22 mouse cellular contexts compared by ENCODE assay signal in the genomic region with DNA sequence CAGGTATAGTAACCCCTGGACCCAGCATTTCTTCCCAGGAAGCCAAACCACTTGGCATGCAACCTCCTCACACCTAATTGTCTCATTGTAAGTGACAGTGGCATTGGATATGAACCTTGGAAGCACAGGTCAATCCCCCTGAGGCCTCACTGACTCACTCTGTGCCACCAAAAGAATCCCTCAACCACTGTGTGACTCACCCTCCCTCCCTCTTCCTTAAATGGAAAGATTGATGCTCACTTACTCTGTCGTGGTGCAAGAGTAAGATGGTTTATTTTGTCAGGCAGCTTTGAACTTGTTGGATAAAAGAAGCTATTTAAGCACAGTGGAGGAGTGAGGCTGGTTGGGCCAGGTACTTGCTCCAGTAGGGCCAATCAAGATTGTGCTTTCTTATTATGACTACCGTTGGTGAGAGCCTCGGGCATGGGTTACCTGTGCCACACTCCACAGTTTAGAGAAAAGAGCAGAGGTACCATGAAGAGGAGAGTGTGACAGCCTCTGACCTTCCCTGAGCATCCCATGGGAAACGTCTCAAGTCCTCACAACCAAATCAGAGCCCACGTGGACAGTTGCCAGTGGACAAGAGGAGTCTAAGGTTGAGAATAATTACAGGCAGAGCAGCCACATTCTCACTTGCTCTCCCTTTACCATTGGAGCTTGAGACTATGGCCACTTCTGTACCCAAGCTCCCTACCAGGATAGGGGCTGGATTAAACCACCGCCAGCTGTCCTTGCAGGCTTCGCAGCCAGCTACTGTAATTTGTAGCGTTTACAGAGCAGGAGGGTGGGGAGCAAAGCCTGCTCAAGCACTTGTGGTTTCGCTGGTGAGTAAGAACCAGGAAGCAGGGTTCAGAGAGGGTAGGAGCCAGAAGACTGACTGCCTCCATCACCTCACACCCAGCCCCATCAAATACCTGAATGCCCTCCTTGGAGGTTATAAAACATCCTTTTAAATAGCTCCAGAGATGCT. TPM values are rescaled to one million over a fixed set of nuclear protein-coding genes. Genes with fewer than 3 reads are reported as not detected.
DNase-seq lines count a peak whose midpoint lies in the region; ATAC-seq and TF ChIP-seq lines count a peak whose summit lies in the region.
"Had no signal": no experiment of that assay in that cellular context is flagged by ENCODE, and none has a peak within 500 bp of the region (broad histone marks: within the 10 kb centered on the region; RNA-seq: fewer than 3 reads in every experiment).

No protein-coding gene starts in this region.

- no peak overlapping the region for H3K4me2 ChIP-seq in intestine, embryonic 14.5 days (ENCODE audit: low read length)
- H3K4me2 ChIP-seq in intestine, postnatal 0 days (replicated peaks; ENCODE audit: low read depth), result no peak overlapping the region
- H3K4me2 ChIP-seq in stomach, embryonic 14.5 days (replicated peaks; ENCODE audit: low read depth, low read length), result no peak overlapping the region
- H3K4me2 ChIP-seq in heart, embryonic 12.5 days, result no peak overlapping the region
- H3K4me2 ChIP-seq: embryonic facial prominence, embryonic 12.5 days; forebrain, embryonic 12.5 days; heart, embryonic 15.5 days; liver, embryonic 11.5 days; midbrain, embryonic 15.5 days had no signal

- no peaks in the 10 kb centered on the region for H3K79me3 ChIP-seq in C2C12 (ENCODE audit: low read depth)

- 61% methylated on average over 9 of the region's 9 CpGs for WGBS in intestine, embryonic 14.5 days
- whole genome bisulfite sequencing in intestine, postnatal 0 days, result 59% methylated on average over 9 of the region's 9 CpGs
- WGBS in stomach, embryonic 14.5 days, result 57% methylated on average over 9 of the region's 9 CpGs
- 63% methylated on average over 9 of the region's 9 CpGs for WGBS in heart, embryonic 12.5 days

- no peak for ATAC-seq in intestine, embryonic 14.5 days (replicated peaks; ENCODE audit: low FRiP score, low TSS enrichment, low read depth)
- no peak for ATAC-seq in intestine, postnatal 0 days
- peak; percentile 23; the same call in 1 of the 2 replicates for ATAC-seq in stomach, embryonic 14.5 days (ENCODE audit: insufficient number of reproducible peaks, insufficient read depth, low FRiP score, low read depth)
- ATAC-seq in heart, embryonic 12.5 days (ENCODE audit: insufficient number of reproducible peaks, low FRiP score), result no peak
- ATAC-seq: midbrain, embryonic 15.5 days had no signal

- no peak overlapping the region for H3K9ac ChIP-seq in intestine, embryonic 14.5 days (ENCODE audit: low read length)
- H3K9ac ChIP-seq in intestine, postnatal 0 days (ENCODE audit: low read depth, low read length), result no peak overlapping the region
- no peak overlapping the region for H3K9ac ChIP-seq in stomach, embryonic 14.5 days (replicated peaks; ENCODE audit: low read depth, low read length)
- no peak overlapping the region for H3K9ac ChIP-seq in heart, embryonic 12.5 days
- H3K9ac ChIP-seq: embryonic facial prominence, embryonic 12.5 days; forebrain, embryonic 12.5 days; heart, embryonic 15.5 days; midbrain, embryonic 15.5 days had no signal

- DNase-seq in intestine, embryonic 14.5 days (ENCODE audit: low spot score), result peak; percentile 45
- DNase-seq in adrenal gland, postnatal 10 days, result peak; percentile 5
- no peak for DNase-seq in frontal cortex, postnatal 10 days (ENCODE audit: low spot score in 2 of 2)
- DNase-seq: cerebellum, postnatal 36 days; kidney, adult 8-10 months; layer of hippocampus, postnatal 36 days; thymus, adult 2 months had no signal

- H3ac ChIP-seq in C2C12 (ENCODE audit: control insufficient read depth, insufficient read length, low read depth), result peak overlapping the region; percentile 43

- H3K27me3 ChIP-seq in intestine, embryonic 14.5 days (replicated peaks; ENCODE audit: control insufficient read depth, insufficient read depth, low read length), result no peaks in the 10 kb centered on the region
- H3K27me3 ChIP-seq in intestine, postnatal 0 days (replicated peaks; ENCODE audit: control insufficient read depth, insufficient read depth, low read length), result peaks cover 3% of the 10 kb centered on the region; the same call in 1 of the 2 replicates
- H3K27me3 ChIP-seq in C2C12 (ENCODE audit: control insufficient read depth, insufficient read depth, insufficient read length), result no peaks in the 10 kb centered on the region
- H3K27me3 ChIP-seq in stomach, embryonic 14.5 days (ENCODE audit: control insufficient read depth, insufficient read depth, low read length), result no peaks in the 10 kb centered on the region
- H3K27me3 ChIP-seq in heart, embryonic 12.5 days (replicated peaks), result no peaks in the 10 kb centered on the region
- H3K27me3 ChIP-seq: embryonic facial prominence, embryonic 12.5 days; forebrain, embryonic 12.5 days; heart, embryonic 15.5 days; midbrain, embryonic 15.5 days had no signal

- H3K27ac ChIP-seq in intestine, embryonic 14.5 days (ENCODE audit: low read depth), result no peak overlapping the region
- H3K27ac ChIP-seq in intestine, postnatal 0 days (ENCODE audit: low read depth, low read length), result no peak overlapping the region
- H3K27ac ChIP-seq in stomach, embryonic 14.5 days (ENCODE audit: low read length), result no peak overlapping the region
- no peak overlapping the region for H3K27ac ChIP-seq in heart, embryonic 12.5 days (ENCODE audit: poor library complexity, severe bottlenecking)
- H3K27ac ChIP-seq: embryonic facial prominence, embryonic 12.5 days; forebrain, embryonic 12.5 days; heart, embryonic 15.5 days; midbrain, embryonic 15.5 days had no signal

- H3K4me3 ChIP-seq in intestine, embryonic 14.5 days (ENCODE audit: low read depth, low read length), result no peak overlapping the region
- H3K4me3 ChIP-seq in intestine, postnatal 0 days (ENCODE audit: low read depth, low read length), result no peak overlapping the region
- no peak overlapping the region for H3K4me3 ChIP-seq in C2C12 (ENCODE audit: insufficient read depth, poor library complexity, severe bottlenecking)
- no peak overlapping the region for H3K4me3 ChIP-seq in stomach, embryonic 14.5 days (ENCODE audit: low read depth, low read length)
- no peak overlapping the region for H3K4me3 ChIP-seq in heart, embryonic 12.5 days
- H3K4me3 ChIP-seq: embryonic facial prominence, embryonic 12.5 days; forebrain, embryonic 12.5 days; heart, embryonic 15.5 days; midbrain, embryonic 15.5 days had no signal

- H3K9me3 ChIP-seq in intestine, embryonic 14.5 days (ENCODE audit: control insufficient read depth, low read length), result no peaks in the 10 kb centered on the region
- H3K9me3 ChIP-seq in intestine, postnatal 0 days (ENCODE audit: control insufficient read depth), result no peaks in the 10 kb centered on the region
- no peaks in the 10 kb centered on the region for H3K9me3 ChIP-seq in stomach, embryonic 14.5 days (ENCODE audit: control insufficient read depth, low read depth, low read length)
- no peaks in the 10 kb centered on the region for H3K9me3 ChIP-seq in heart, embryonic 12.5 days (replicated peaks)
- H3K9me3 ChIP-seq: embryonic facial prominence, embryonic 12.5 days; forebrain, embryonic 12.5 days; heart, embryonic 15.5 days; midbrain, embryonic 15.5 days had no signal

- no peaks in the 10 kb centered on the region for H3K79me2 ChIP-seq in C2C12 (ENCODE audit: control insufficient read depth, insufficient read depth)

- no peaks in the 10 kb centered on the region for H3K36me3 ChIP-seq in intestine, embryonic 14.5 days (ENCODE audit: control insufficient read depth, insufficient read depth, low read length)
- no peaks in the 10 kb centered on the region for H3K36me3 ChIP-seq in intestine, postnatal 0 days (ENCODE audit: control insufficient read depth, insufficient read depth)
- no peaks in the 10 kb centered on the region for H3K36me3 ChIP-seq in C2C12 (ENCODE audit: control insufficient read depth, insufficient read depth)
- no peaks in the 10 kb centered on the region for H3K36me3 ChIP-seq in stomach, embryonic 14.5 days (ENCODE audit: control insufficient read depth, insufficient read depth, low read length)
- H3K36me3 ChIP-seq in heart, embryonic 12.5 days, result no peaks in the 10 kb centered on the region
- H3K36me3 ChIP-seq: embryonic facial prominence, embryonic 12.5 days; forebrain, embryonic 12.5 days; heart, embryonic 15.5 days; midbrain, embryonic 15.5 days had no signal

- H3K4me1 ChIP-seq in intestine, embryonic 14.5 days (replicated peaks; ENCODE audit: control insufficient read depth, insufficient read depth, low read length), result no peaks in the 10 kb centered on the region
- no peaks in the 10 kb centered on the region for H3K4me1 ChIP-seq in intestine, postnatal 0 days (replicated peaks; ENCODE audit: control insufficient read depth, insufficient read depth, low read length)
- no peaks in the 10 kb centered on the region for H3K4me1 ChIP-seq in stomach, embryonic 14.5 days (ENCODE audit: control insufficient read depth, insufficient read depth, low read length)
- no peaks in the 10 kb centered on the region for H3K4me1 ChIP-seq in heart, embryonic 12.5 days (replicated peaks)
- H3K4me1 ChIP-seq: embryonic facial prominence, embryonic 12.5 days; forebrain, embryonic 12.5 days; heart, embryonic 15.5 days; midbrain, embryonic 15.5 days had no signal

- TF ChIP-seq CTCF in intestine, postnatal 0 days (IDR thresholded peaks at IDR 0.05; ENCODE audit: low read depth), result no peak
- no peak for TF ChIP-seq CTCF in C2C12 (IDR thresholded peaks at IDR 0.05; ENCODE audit: control insufficient read depth, insufficient read depth, insufficient read length)

RNA-seq across cellular contexts. Expression of a gene that starts 5.6 kb away (rescaled TPM):
- polyA plus RNA-seq in intestine, embryonic 14.5 days (2014; fragmentation: Nextera tagmentation; extraction: Ambion mirVana), result not detected in 2 replicates
- polyA plus RNA-seq in intestine, postnatal 0 days (2015; fragmentation: Nextera tagmentation; extraction: Ambion mirVana), result 0.07 TPM in 1 of 2 replicates, not detected in the other
- polyA plus RNA-seq in C2C12 (2012; fragmentation: generic; extraction: Trizol), result not detected
- not detected for total RNA-seq in adrenal gland, postnatal 10 days (2021)
- polyA plus RNA-seq in stomach, embryonic 14.5 days (2014; fragmentation: Nextera tagmentation; extraction: Ambion mirVana), result 0.67 and 0.69 TPM in 2 replicates
- not detected in 2 replicates for polyA plus RNA-seq in heart, embryonic 12.5 days (2016; fragmentation: Nextera tagmentation; extraction: Ambion mirVana)
- total RNA-seq: gastrocnemius, postnatal 4 days; layer of hippocampus, postnatal 36 days; left cerebral cortex, postnatal 36 days; megakaryocyte progenitor cell, adult 5-6 weeks had no signal
- polyA plus RNA-seq: embryonic facial prominence, embryonic 12.5 days; forebrain, embryonic 12.5 days; heart, embryonic 15.5 days; hindbrain, embryonic 11.5 days; liver, embryonic 11.5 days; midbrain, embryonic 15.5 days; neural tube, embryonic 11.5 days had no signal

RNA-seq across cellular contexts. Expression of a gene that starts 14.6 kb away (rescaled TPM):
- not detected in 2 replicates for polyA plus RNA-seq in intestine, embryonic 14.5 days (2014; fragmentation: Nextera tagmentation; extraction: Ambion mirVana)
- not detected in 2 replicates for polyA plus RNA-seq in intestine, postnatal 0 days (2015; fragmentation: Nextera tagmentation; extraction: Ambion mirVana)
- polyA plus RNA-seq in C2C12 (2012; fragmentation: generic; extraction: Trizol), result not detected
- not detected for total RNA-seq in adrenal gland, postnatal 10 days (2021)
- 0.36 TPM in 1 of 2 replicates, not detected in the other for polyA plus RNA-seq in stomach, embryonic 14.5 days (2014; fragmentation: Nextera tagmentation; extraction: Ambion mirVana)
- polyA plus RNA-seq in heart, embryonic 12.5 days (2016; fragmentation: Nextera tagmentation; extraction: Ambion mirVana), result not detected in 2 replicates
- total RNA-seq: gastrocnemius, postnatal 4 days; layer of hippocampus, postnatal 36 days; left cerebral cortex, postnatal 36 days; megakaryocyte progenitor cell, adult 5-6 weeks had no signal
- polyA plus RNA-seq: embryonic facial prominence, embryonic 12.5 days; forebrain, embryonic 12.5 days; heart, embryonic 15.5 days; hindbrain, embryonic 11.5 days; large intestine, adult 2 months; liver, embryonic 11.5 days; midbrain, embryonic 15.5 days; neural tube, embryonic 11.5 days; thymus, adult 2 months had no signal

RNA-seq across cellular contexts. Expression of a gene that starts 26.3 kb away (rescaled TPM):
- 0.11 TPM in 1 of 2 replicates, not detected in the other for polyA plus RNA-seq in intestine, embryonic 14.5 days (2014; fragmentation: Nextera tagmentation; extraction: Ambion mirVana)
- not detected in 2 replicates for polyA plus RNA-seq in intestine, postnatal 0 days (2015; fragmentation: Nextera tagmentation; extraction: Ambion mirVana)
- not detected for polyA plus RNA-seq in C2C12 (2012; fragmentation: generic; extraction: Trizol)
- total RNA-seq in adrenal gland, postnatal 10 days (2021), result not detected
- polyA plus RNA-seq in stomach, embryonic 14.5 days (2014; fragmentation: Nextera tagmentation; extraction: Ambion mirVana), result 0.26 TPM in 1 of 2 replicates, not detected in the other
- not detected in 2 replicates for polyA plus RNA-seq in heart, embryonic 12.5 days (2016; fragmentation: Nextera tagmentation; extraction: Ambion mirVana)
- total RNA-seq: layer of hippocampus, postnatal 36 days; left cerebral cortex, postnatal 36 days; megakaryocyte progenitor cell, adult 5-6 weeks had no signal
- polyA plus RNA-seq: forebrain, embryonic 12.5 days; heart, embryonic 15.5 days; hindbrain, embryonic 11.5 days; large intestine, adult 2 months; liver, embryonic 11.5 days; midbrain, embryonic 15.5 days; neural tube, embryonic 11.5 days had no signal

RNA-seq across cellular contexts. Expression of a gene that starts 32.1 kb away (rescaled TPM):
- not detected in 2 replicates for polyA plus RNA-seq in intestine, embryonic 14.5 days (2014; fragmentation: Nextera tagmentation; extraction: Ambion mirVana)
- not detected in 2 replicates for polyA plus RNA-seq in intestine, postnatal 0 days (2015; fragmentation: Nextera tagmentation; extraction: Ambion mirVana)
- polyA plus RNA-seq in C2C12 (2012; fragmentation: generic; extraction: Trizol), result not detected
- not detected for total RNA-seq in adrenal gland, postnatal 10 days (2021)
- polyA plus RNA-seq in stomach, embryonic 14.5 days (2014; fragmentation: Nextera tagmentation; extraction: Ambion mirVana), result not detected in 2 replicates
- polyA plus RNA-seq in heart, embryonic 12.5 days (2016; fragmentation: Nextera tagmentation; extraction: Ambion mirVana), result not detected in 2 replicates
- total RNA-seq: gastrocnemius, postnatal 4 days; layer of hippocampus, postnatal 36 days; left cerebral cortex, postnatal 36 days; megakaryocyte progenitor cell, adult 5-6 weeks had no signal
- polyA plus RNA-seq: embryonic facial prominence, embryonic 12.5 days; forebrain, embryonic 12.5 days; heart, embryonic 15.5 days; hindbrain, embryonic 11.5 days; liver, embryonic 11.5 days; midbrain, embryonic 15.5 days; neural tube, embryonic 11.5 days had no signal

RNA-seq across cellular contexts. Expression of a gene that starts 40.0 kb away (rescaled TPM):
- not detected in 2 replicates for polyA plus RNA-seq in intestine, embryonic 14.5 days (2014; fragmentation: Nextera tagmentation; extraction: Ambion mirVana)
- polyA plus RNA-seq in intestine, postnatal 0 days (2015; fragmentation: Nextera tagmentation; extraction: Ambion mirVana), result not detected in 2 replicates
- 0.02 TPM for polyA plus RNA-seq in C2C12 (2012; fragmentation: generic; extraction: Trizol)
- total RNA-seq in adrenal gland, postnatal 10 days (2021), result not detected
- not detected in 2 replicates for polyA plus RNA-seq in stomach, embryonic 14.5 days (2014; fragmentation: Nextera tagmentation; extraction: Ambion mirVana)
- not detected in 2 replicates for polyA plus RNA-seq in heart, embryonic 12.5 days (2016; fragmentation: Nextera tagmentation; extraction: Ambion mirVana)
- total RNA-seq: gastrocnemius, postnatal 4 days; layer of hippocampus, postnatal 36 days; left cerebral cortex, postnatal 36 days; megakaryocyte progenitor cell, adult 5-6 weeks had no signal
- polyA plus RNA-seq: forebrain, embryonic 12.5 days; heart, embryonic 15.5 days; hindbrain, embryonic 11.5 days; large intestine, adult 2 months; liver, embryonic 11.5 days; midbrain, embryonic 15.5 days; neural tube, embryonic 11.5 days had no signal

Comparison
In these comparisons a context has a peak if more than half of its experiments do, and no peak if none do; other contexts are left out.
1. DNase-seq: peak in intestine, embryonic 14.5 days (single experiment) and adrenal gland, postnatal 10 days (single experiment); none in frontal cortex, postnatal 10 days (0 of 2).